Mouse (Mus musculus) C2C12 (cell line): Measurements from ENCODE around the gene Tmem50a.

Experiments used
- CEBPB ChIP-seq: IDR thresholded peaks from one replicate; pipeline ENCODE4 v1.6.1; 2011; ENCODE audit warnings: low read depth, mild to moderate bottlenecking, control low read depth, moderate library complexity
- CTCF ChIP-seq: IDR thresholded peaks from one replicate; pipeline ENCODE4 v1.5.1; 2011; ENCODE audit not compliant: control insufficient read depth, insufficient read depth, insufficient read length
- FOSL1 ChIP-seq: IDR thresholded peaks from one replicate; pipeline ENCODE4 v1.8.0; 2011; ENCODE audit warnings: mild to moderate bottlenecking, low read length; ENCODE audit not compliant: poor library complexity, insufficient read depth, severe bottlenecking
- MAX ChIP-seq: IDR thresholded peaks from one replicate; pipeline ENCODE4 v1.6.1; 2011; ENCODE audit warnings: mild to moderate bottlenecking, control low read depth
- MYOD1 ChIP-seq: IDR thresholded peaks from one replicate; pipeline ENCODE4 v1.6.1; 2011; ENCODE audit warnings: low read depth; ENCODE audit not compliant: control insufficient read depth, insufficient read length
- USF1 ChIP-seq: IDR thresholded peaks from one replicate; pipeline ENCODE4 v1.6.1; 2011; ENCODE audit warnings: low read depth, mild to moderate bottlenecking, control low read depth, moderate library complexity

DNA sequence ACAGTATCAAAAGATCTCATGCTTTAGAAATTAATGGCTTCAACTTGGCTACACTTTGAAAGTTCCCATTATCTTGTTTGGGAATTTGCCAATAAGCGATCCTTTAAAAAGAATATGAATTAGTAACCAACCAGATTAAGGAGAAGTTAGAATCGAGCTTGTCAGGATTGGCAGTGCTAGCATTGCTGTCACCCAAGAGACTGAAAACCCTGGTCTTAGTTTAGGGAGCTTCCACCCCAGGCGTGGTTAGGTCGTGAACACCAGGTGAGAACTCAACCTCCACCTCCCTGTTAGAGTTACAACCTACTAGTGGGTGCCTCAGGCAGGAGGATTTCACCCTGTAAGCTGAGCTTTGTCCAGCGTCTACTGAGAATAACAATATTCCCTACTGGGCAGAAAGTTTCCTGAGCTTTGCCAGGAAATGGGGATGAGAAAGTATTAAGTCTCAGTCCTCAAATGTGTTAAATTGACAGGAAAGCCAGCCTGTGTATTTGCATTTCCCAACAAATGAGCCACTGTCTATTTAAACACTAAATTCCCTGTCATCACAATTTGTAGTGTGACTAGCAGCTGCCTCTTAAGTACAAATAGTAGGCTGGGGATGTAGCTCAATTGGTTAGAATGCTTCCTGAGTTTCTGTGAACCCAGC, 13.1 kb upstream of the Tmem50a start:
- TF ChIP-seq CTCF (no peak), MYOD1 (no peak), MAX (no peak), USF1 (no peak), FOSL1 (no peak), CEBPB (no peak)
